Mouse (Mus musculus): ENCODE results near the gene Vmn2r35. TPM values are rescaled to one million over a fixed set of nuclear protein-coding genes. Genes with fewer than 3 reads are reported as not detected.
"Not testable (repeated sequence)": the region's sequence is repeated elsewhere in the genome, so short reads cannot be mapped to it uniquely, and the experiment has no call there.

Vmn2r35 gene
- polyA plus RNA-seq (2015; fragmentation: Nextera tagmentation; extraction: Ambion mirVana): not detected in 2 replicates

DNA sequence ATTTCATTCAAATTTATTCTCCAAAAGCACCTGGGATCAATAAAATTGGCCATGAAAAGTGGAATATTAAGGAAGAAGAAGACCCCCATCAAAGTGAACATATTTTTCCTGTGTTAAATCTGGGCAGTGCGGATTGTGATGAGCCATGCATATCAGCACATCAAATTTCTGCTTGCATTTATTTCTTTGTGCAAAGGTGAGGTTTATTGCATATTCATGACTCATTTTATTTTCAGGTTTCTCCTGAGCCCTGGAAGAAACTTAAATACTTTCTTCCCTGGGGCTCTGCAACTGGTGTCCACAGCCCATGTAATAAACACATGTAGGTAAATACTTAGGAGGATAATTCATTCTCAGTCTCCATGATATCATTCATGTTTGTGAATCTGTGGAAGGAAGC lies at the start of gene Vmn2r35:
TSS of gene Vmn2r35 (minus strand) at position 101 of the 400 bp plus-strand sequence.
- not testable (repeated sequence) for H3K27ac ChIP-seq (ENCODE audit: low read length); H3K9ac ChIP-seq (replicated peaks; ENCODE audit: low read depth); DNase-seq (ENCODE audit: low spot score); H3K36me3 ChIP-seq (ENCODE audit: insufficient read depth, low read length); H3K27me3 ChIP-seq (replicated peaks; ENCODE audit: insufficient read depth, low read length); H3K4me2 ChIP-seq (replicated peaks; ENCODE audit: low read depth, low read length); H3K4me3 ChIP-seq (ENCODE audit: low read depth, low read length); ATAC-seq; H3K4me1 ChIP-seq (ENCODE audit: insufficient read depth, low read depth, low read length); H3K9me3 ChIP-seq (ENCODE audit: low read length)
- no CpG with 5 or more reads among the region's 1 CpGs for WGBS

DNA sequence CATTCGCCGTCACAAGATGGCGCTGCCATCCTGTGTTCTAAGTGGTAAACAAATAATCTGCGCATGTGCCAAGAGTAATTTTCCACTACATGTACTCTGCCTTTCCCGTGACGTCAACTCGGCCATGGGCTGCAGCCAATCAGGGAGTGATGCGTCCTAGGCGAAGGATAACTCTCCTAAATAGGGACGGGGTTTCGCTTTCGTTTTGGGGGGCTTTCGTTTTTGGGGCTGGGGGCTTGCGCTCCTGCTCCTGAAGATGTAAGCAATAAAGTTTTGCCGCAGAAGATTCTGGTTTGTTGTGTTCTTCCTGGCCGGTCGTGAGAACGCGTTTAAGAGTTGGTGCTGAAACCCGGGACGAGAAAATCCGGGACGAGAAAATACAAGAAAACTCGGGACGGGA lies 25.5 kb downstream of the Vmn2r35 start:
- not testable (repeated sequence) for H3K9ac ChIP-seq (replicated peaks; ENCODE audit: low read depth); H3K4me1 ChIP-seq (ENCODE audit: insufficient read depth, low read depth, low read length); H3K4me2 ChIP-seq (replicated peaks; ENCODE audit: low read depth, low read length); ATAC-seq; DNase-seq (ENCODE audit: low spot score); H3K36me3 ChIP-seq (ENCODE audit: insufficient read depth, low read length); H3K27ac ChIP-seq (ENCODE audit: low read length); H3K4me3 ChIP-seq (ENCODE audit: low read depth, low read length); H3K27me3 ChIP-seq (replicated peaks; ENCODE audit: insufficient read depth, low read length); H3K9me3 ChIP-seq (ENCODE audit: low read length)
- WGBS: 85% methylated on average over 4 of the region's 25 CpGs

Other genes with a start within 250 kb of the Vmn2r35 start
- gene Vmn2r34, start 130.4 kb downstream of the Vmn2r35 start, polyA plus RNA-seq (2015; fragmentation: Nextera tagmentation; extraction: Ambion mirVana): not detected in 2 replicates
- gene Vmn2r36, start 82.6 kb upstream of the Vmn2r35 start, polyA plus RNA-seq (2015; fragmentation: Nextera tagmentation; extraction: Ambion mirVana): not detected in 2 replicates

Data from lung, postnatal 0 days (tissue).